Mouse (Mus musculus) lung, adult 2 months (tissue): ENCODE measurements around the gene Faf2. TPM values are rescaled to one million over a fixed set of nuclear protein-coding genes. Genes with fewer than 3 reads are reported as not detected.
"Not testable (repeated sequence)": the region's sequence is repeated elsewhere in the genome, so short reads cannot be mapped to it uniquely, and the experiment has no call there.

Experiments
- DNase-seq: peaks from one replicate; pipeline ENCODE4 v3.0.0; 2022
- H3K4me1 ChIP-seq: fragments of 200-500 bp; 2 replicates; pipeline ENCODE4 v1.6.1; 2011; ENCODE audit warnings: low read length; ENCODE audit not compliant: control insufficient read depth, insufficient read depth
- H3K4me3 ChIP-seq: fragments of 200-500 bp; replicated peaks from 2 replicates; pipeline ENCODE3; 2011; ENCODE audit warnings: low read depth, mild to moderate bottlenecking, control low read depth, low read length; ENCODE audit errors: extremely low read depth
- CTCF ChIP-seq: fragments of 200-500 bp; IDR thresholded peaks from 2 replicates; pipeline ENCODE4 v1.5.1; 2011; ENCODE audit warnings: mild to moderate bottlenecking, low read length, control low read depth; ENCODE audit not compliant: insufficient read depth
- POLR2A ChIP-seq: fragments of 200-500 bp; IDR thresholded peaks from 2 replicates; pipeline ENCODE4 v1.6.1; 2011; ENCODE audit warnings: low read depth, mild to moderate bottlenecking, control low read depth, low read length, borderline replicate concordance; ENCODE audit errors: extremely low read depth
- WGBS: fragments of 180-500 bp; shearing (Covaris S2); methylation state at CpG from one replicate; pipeline ENCODE4 v1.1.7; 2018; 5-methylcytosine and 5-hydroxymethylcytosine counted together
- polyA plus RNA-seq: library from polyadenylated mRNA; depleted of rRNA; stranded (reverse); fragments of >200 nt; gene quantifications from 2 replicates; pipeline ENCODE4 v1.2.3, GENCODE M21; 2012

The Faf2 gene
- polyA plus RNA-seq, 1 experiment = 27.7 TPM

DNA sequence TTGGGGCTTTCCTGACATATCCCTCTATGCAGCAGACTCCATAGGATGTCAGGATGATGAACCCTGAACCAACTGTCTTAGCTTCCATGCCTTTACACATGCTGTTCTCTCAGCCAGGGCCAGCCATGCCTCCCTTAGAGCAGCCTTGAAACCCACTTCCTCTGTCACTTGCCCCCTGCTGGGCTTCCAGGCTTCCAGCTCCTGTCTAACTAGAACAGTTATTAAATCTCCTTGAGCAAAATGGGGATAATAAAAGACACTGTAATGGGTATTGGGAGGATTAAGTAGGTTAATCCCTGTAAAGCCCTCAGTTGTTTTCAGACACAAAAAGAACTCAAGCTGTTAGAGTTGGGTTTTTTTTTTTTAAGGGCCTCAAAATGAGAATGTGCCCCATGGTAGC lies 18.1 kb upstream of the Faf2 start:
- H3K4me1 ChIP-seq = peaks cover 4% of the 10 kb centered on the region
- no peak overlapping the region for H3K4me3 ChIP-seq
- TF ChIP-seq POLR2A (no peak), CTCF (no peak)
- DNase-seq = no peak

DNA sequence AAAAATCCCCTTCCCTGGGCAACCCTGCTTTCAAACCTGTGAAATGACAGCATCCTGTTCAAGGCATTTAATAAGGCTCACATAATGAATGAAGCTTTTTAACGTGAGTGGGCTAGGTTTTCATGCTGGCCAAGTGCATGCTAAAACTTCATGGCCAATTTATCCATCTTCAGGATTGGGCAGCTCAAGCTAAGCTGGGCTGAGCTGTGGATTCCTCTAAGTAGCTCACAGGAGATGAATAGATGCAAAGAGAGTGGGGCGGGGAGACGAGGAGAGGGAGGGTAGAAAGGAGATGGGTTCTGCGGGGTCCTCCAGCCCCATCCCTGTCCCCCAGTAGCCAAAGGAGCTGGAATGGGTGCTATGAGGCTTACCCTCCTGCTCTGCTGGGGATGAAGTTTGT lies 17.4 kb upstream of the Faf2 start:
- Histone ChIP-seq H3K4me1 (peaks cover 8% of the 10 kb centered on the region), H3K4me3 (no peak overlapping the region)
- DNase-seq = no peak
- WGBS = 76% methylated on average over 4 of the region's 4 CpGs
- no peak for TF ChIP-seq POLR2A
- no peak for TF ChIP-seq CTCF

DNA sequence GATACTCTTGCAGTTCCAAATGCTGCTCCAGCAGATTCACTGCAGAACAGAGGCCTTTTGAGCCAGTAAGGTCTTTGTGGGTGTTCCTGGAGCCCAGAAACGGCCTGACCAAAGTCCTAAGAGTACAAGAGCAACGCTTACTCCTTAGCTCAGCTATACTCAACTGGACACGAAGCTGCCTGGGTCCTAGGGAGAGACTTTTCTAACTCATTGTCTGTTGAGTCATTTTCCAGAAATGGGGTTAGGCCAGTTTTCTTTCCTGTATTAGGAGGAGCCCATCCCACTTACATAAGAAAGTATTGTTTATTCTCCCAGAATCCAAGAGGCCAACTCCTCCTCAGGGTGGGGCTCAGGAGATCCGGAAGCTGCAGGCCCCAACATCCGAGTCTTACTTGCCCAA lies 16.2 kb upstream of the Faf2 start:
- DNase-seq = no peak
- Histone ChIP-seq H3K4me3 (no peak overlapping the region), H3K4me1 (peaks cover 8% of the 10 kb centered on the region)
- WGBS = 31% methylated on average over 5 of the region's 5 CpGs
- TF ChIP-seq CTCF (no peak), POLR2A (no peak)

DNA sequence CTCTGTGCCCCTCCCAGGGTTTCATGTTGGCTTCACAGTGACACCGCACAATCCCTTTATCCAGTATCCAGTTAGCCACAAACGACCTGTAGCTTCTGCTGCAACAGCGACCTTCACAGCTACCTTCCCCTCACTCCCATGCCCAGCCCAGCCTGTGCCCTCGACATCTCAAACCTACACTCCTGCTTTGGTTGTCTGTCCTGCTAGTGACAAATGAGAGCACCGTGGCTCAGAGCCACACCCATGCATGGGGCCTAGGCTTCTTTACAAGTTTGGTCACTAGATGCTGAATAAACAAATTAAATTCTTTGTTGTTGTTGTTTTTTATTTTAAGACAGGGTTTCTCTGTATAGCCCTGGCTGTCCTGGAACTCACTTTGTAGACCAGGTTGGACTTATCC lies 14.4 kb upstream of the Faf2 start:
- Histone ChIP-seq H3K4me3 (no peak overlapping the region), H3K4me1 (peaks cover 8% of the 10 kb centered on the region)
- DNase-seq = no peak
- TF ChIP-seq POLR2A (no peak), CTCF (no peak)
- 64% methylated on average over 5 of the region's 5 CpGs for WGBS

DNA sequence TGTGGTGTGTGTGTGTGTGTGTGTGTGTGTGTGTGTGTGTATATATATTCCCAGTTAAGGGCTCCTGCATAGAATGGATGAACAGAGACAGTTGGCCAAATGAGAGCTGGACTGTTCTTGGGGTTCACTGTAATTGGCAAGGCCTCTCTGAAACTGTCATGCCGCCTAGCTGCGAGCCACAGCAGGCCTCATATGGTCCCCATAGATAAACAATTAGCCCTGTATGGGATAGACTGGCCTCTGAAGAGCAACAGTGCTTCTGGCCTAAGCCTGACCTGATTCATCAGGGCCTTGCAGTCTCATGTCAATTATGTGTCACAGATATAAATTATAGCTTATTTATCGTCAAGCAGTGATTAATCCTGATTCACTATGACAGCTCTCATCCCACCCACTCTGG lies 13.6 kb upstream of the Faf2 start:
- DNase-seq = no peak
- TF ChIP-seq CTCF (no peak), POLR2A (no peak)
- Histone ChIP-seq H3K4me1 (peaks cover 8% of the 10 kb centered on the region), H3K4me3 (no peak overlapping the region)
- WGBS = 75% methylated on average over 3 of the region's 3 CpGs

DNA sequence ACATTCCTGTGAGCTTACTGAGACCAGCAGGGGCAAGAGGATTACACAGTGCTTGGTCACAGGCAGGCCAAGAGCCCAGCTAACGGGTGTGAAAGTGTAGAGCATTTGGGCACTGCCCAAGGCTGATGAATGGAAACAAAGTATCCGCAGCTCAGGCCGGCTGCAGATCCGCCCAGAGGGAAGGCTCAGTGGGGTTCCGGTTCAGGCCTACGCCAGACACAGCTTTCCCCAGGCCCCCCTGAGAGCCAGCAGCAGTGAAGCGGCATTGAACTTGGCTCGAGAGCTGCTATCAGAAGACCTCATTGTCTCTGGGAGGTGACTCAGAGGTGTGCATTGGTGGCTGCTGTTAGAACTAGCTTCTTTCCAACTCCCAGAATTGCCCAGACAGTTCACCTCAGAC lies 12.9 kb upstream of the Faf2 start:
- peak overlapping the region; percentile 6 for H3K4me3 ChIP-seq
- peaks cover 8% of the 10 kb centered on the region for H3K4me1 ChIP-seq
- TF ChIP-seq CTCF (no peak), POLR2A (no peak)
- DNase-seq = no peak
- 45% methylated on average over 8 of the region's 8 CpGs for WGBS

DNA sequence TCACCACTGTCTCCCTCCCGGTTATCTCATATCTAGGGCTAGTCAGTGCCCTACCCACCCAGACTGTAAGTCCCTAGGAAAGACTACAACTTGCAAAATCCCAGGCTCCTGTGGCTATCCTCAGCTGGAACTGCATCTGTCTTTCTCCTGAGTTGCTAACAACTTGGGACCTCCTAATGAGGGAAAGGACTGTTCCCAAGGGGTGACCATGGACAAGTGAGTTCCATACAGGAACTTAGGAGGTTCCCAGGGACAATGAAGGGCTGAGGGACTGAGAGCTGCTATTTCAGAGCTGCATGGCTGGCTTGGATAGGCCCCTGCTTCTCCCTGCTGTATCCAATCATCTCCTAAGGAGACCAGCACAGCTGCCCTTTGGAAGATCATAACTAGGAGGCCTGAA lies 12.3 kb upstream of the Faf2 start:
- Histone ChIP-seq H3K4me3 (no peak overlapping the region), H3K4me1 (peaks cover 8% of the 10 kb centered on the region)
- TF ChIP-seq CTCF = no peak
- no peak for TF ChIP-seq POLR2A
- no peak for DNase-seq
- 36% methylated on average over 1 of the region's 1 CpGs for WGBS

DNA sequence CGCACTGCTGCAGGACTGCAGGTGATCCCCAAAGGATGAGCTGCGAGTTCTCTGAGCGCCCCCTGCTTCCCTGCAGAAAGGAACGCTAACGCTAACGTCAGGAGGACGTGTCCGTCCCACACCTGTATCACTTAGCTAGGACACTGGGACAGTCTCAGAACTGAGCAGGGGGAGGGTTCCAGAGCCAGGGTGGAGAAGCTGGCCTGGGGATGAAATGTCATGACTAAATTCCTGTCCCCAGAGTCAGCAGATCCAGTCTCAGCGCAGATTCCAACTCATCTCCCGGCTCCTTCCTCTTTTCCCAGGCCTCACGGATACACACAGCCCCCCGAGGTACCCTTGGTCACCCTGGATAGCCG lies 11.0 kb upstream of the Faf2 start:
- TF ChIP-seq CTCF (no peak), POLR2A (no peak)
- peak overlapping the region; percentile 70 for H3K4me3 ChIP-seq
- no peak for DNase-seq
- WGBS = 11% methylated on average over 13 of the region's 13 CpGs
- H3K4me1 ChIP-seq = peaks cover 7% of the 10 kb centered on the region

DNA sequence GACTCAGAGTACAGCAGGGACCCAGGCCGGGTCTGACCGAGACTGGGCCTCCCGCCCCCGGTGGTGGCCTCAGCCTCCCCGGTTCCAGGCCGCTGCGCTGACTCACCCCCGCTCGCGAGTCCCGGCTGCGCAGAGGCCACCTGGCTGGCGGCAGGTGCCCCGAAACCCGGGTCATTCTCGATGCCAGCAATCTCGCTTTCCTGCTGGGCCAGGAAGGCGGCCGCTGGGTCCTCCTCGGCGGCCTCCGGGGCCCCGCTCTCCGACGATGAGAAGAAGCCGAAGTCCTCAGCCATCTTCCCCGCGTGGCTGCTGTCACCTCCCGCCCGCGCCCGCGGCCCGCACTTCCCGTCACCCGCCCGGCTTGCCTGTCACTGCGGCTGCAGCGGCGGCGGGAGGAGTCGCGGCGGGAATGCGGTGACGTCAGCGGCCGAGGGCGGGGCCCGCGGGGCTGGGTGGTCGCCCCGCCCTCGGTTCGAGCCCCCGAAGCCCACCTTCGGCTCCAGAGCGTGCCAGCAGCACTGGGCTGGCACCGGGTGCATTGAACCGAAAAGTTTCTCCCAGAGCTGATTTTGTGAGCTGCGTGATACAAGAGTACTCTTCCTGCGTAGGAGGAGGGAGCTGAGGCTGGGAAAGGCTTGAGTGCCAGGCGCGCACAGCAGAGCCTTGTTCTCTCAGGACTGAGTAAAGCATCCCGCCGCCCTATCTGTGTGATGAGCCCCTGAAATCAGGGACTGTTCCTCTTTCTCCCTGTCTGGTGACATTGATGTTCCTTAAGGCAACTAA lies 10.4 kb upstream of the Faf2 start, which contains the start of gene Cltb:
Cltb (minus strand) TSS at position 373 of the 783 bp plus-strand sequence.
- under 1% methylated on average over 66 of the region's 66 CpGs for WGBS
- TF ChIP-seq POLR2A (peak; percentile 65; the same call in 1 of the 2 replicates), CTCF (no peak)
- Histone ChIP-seq H3K4me3 (peak within 1 kb of the TSS; percentile 70), H3K4me1 (peaks cover 5% of the 10 kb centered on the region; the same call in 1 of the 2 replicates)
- peak; percentile 94 for DNase-seq

DNA sequence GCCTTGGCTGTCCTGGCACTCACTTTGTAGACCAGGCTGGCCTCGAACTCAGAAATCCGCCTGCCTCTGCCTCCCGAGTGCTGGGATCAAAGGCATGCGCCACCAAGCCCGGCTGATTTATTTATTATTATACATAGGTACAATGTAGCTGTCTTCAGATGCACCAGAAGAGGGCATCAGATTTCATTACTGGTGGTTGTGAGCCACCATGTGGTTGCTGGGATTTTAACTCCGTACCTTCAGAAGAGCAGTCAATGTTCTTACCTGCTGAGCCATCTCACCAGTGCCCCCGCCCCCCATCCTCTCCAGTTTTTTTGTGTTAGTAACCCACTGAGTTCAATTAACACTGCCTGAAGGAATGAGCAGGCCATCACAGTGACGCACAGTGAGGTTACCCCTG lies 8.4 kb upstream of the Faf2 start:
- 75% methylated on average over 8 of the region's 8 CpGs for WGBS
- not testable (repeated sequence) for DNase-seq

More for the DNA sequence above, 8.4 kb upstream of the Faf2 start:
- not testable (repeated sequence) for H3K4me3 ChIP-seq, H3K4me1 ChIP-seq
